Mouse (Mus musculus): ENCODE results near the gene Chchd4. TPM values are rescaled to one million over a fixed set of nuclear protein-coding genes. Genes with fewer than 3 reads are reported as not detected.
"Not testable (repeated sequence)": the region's sequence is repeated elsewhere in the genome, so short reads cannot be mapped to it uniquely, and the experiment has no call there.

The Chchd4 gene
- total RNA-seq, 4 experiments from 2014 or later = 14.5 to 20.5 (median 16.6) TPM

GRCm38 (mm10) chr6:91474441-91475190, 1.3 kb upstream of the Chchd4 start:
- DNase-seq (ENCODE audit: low spot score) = no peak

DNA sequence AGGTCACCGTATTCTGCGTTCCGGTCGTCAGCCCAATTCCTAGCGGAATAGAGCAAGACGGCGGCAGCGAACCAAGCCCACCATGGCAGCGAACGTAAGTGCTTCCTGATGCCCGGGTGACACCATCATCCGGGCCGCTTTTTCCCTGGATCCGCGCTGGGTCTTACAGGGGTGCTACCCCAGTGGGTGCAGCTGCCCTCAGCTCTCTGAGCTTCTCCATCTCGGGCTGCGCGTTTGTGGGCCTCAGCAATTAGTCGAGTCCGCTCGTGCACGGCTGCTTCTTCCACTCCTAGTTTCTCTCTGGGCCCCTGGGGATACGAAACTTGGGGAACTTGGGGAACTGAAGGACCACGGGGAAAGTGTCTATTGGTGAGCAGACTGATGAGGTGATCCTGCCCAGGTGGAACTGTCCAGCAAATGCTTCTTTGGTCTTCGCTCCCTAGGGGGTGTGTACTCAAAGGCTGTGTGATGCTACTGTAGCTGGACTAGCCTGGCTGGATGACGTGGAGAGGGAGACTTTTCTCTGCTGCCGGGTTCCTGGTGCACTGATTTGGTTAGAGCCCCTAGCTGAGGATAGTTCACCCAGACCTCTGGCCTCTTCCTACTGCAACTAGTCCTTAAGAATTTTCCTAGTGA, 577 bp upstream of the Chchd4 start:
- no peak for DNase-seq (ENCODE audit: low spot score)

DNA sequence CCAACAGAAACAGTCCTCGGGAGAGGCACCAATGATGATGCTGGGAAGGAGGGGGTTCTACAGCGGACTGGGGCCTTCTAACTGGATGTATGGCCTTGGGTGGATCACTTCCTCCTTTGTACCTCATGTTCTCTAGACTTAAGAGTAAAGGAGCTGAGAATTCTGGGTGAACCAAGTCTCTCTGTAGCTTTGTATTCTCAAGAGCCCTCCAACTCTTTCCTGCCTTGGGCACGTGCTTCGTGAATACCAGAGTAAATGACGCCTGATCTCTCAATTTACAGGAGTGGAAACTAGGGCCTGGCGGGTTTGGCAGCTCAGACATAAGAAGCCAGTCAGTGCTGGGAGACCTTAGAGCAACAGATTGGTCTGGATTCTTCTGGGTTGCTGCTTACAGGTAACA, 1.0 kb downstream of the Chchd4 start:
- DNase-seq (ENCODE audit: low spot score) = no peak

- DNase-seq (ENCODE audit: low spot score) = not testable (repeated sequence)
These were observed 1.9 kb downstream of the Chchd4 start for GRCm38 (mm10) chr6:91471427-91471826.

GRCm38 (mm10) chr6:91470712-91471111, 2.6 kb downstream of the Chchd4 start:
- DNase-seq (ENCODE audit: low spot score) = no peak

GRCm38 (mm10) chr6:91467106-91467505, 6.2 kb downstream of the Chchd4 start:
- DNase-seq (ENCODE audit: low spot score) = no peak

DNA sequence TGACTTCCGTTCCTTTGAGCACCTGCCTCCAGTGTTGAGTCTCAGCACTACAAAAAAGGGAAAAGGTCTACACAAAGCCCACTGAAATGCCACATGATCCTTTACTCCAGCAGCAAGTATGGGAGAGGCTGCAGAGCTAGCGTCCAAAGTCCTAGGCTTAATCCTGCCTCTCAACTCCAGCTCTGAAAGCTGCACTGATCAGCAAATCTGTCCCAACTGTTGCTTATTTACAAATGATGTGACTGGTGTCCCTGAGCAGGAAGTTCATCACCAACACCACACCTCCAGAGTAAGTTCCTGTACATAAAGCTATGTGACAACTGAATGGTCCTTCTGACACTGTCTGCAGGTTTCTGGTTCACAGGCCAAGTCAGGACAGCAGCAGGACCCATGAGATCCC, 7.6 kb downstream of the Chchd4 start:
- DNase-seq (ENCODE audit: low spot score) = no peak

GRCm38 (mm10) chr6:91459471-91459870, 13.9 kb downstream of the Chchd4 start:
- no peak for DNase-seq (ENCODE audit: low spot score)

- DNase-seq (ENCODE audit: low spot score) = no peak
These were observed 18.8 kb downstream of the Chchd4 start for GRCm38 (mm10) chr6:91454546-91454945.

GRCm38 (mm10) chr6:91452056-91452455, 21.3 kb downstream of the Chchd4 start:
- no peak for DNase-seq (ENCODE audit: low spot score)

- no peak for DNase-seq (ENCODE audit: low spot score)
These were observed 23.7 kb downstream of the Chchd4 start for GRCm38 (mm10) chr6:91449472-91450225.

GRCm38 (mm10) chr6:91445316-91445715, 28.0 kb downstream of the Chchd4 start:
- DNase-seq (ENCODE audit: low spot score) = no peak

DNA sequence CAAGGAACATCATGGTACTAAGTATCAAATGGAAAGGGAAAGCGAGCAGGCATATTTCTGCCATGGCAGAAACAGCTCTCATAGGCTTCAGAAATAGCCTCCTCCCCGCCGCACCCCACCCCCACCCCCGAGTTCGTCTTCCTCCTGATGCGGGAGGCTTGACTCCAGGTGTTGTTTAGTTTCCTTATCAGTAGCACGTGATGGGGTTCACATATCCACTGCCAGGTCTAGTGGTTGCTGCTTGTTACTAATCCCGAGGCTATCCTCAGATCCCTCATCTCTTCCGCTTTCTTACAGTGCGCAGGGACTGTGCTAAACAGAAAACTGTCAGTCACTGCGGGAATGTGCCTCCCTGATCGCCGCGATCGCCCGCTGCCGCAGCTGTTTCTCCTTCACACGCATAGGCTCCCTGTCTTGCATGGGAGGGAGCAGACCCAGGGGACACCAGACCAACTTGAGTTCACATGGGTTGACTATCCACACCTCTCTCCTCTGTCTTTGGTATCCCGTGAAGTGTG, 32.1 kb downstream of the Chchd4 start:
- no peak for DNase-seq (ENCODE audit: low spot score)

GRCm38 (mm10) chr6:91440474-91441144, 32.7 kb downstream of the Chchd4 start:
- peak; percentile 94 for DNase-seq (ENCODE audit: low spot score)

GRCm38 (mm10) chr6:91424151-91424550, 49.2 kb downstream of the Chchd4 start:
- no peak for DNase-seq (ENCODE audit: low spot score)

- no peak for DNase-seq (ENCODE audit: low spot score)
These were observed 51.7 kb downstream of the Chchd4 start for GRCm38 (mm10) chr6:91421629-91422028.

DNA sequence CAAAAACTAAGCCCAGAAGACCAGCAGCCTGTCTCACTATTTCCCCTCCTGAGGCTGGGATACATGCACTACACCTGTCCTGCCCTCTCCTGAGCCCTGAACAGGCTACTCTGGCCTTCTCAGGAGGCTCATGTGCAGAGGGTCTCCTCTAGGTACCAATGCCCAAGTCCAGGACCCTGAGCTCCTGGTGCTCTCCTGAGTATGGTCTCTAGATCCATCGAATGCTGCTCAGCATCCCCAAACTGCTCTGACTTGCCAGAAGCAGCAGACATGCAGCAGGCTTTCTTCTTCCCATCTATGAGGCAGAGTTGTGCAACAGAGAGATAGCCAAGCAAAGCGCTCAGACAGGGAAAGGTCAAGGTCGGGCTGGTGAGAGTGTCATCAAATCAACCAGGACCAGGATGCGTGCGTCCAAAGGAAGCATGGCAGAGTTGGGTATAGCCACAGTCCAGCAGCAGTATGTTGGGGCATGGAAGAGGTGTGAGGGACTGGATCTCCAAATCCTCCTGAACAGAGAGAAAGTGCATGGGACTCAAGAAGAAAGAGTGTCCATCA, 56.0 kb downstream of the Chchd4 start:
- no peak for DNase-seq (ENCODE audit: low spot score)

- no peak for DNase-seq (ENCODE audit: low spot score)
These were observed 57.2 kb downstream of the Chchd4 start for GRCm38 (mm10) chr6:91416146-91416545.

DNA sequence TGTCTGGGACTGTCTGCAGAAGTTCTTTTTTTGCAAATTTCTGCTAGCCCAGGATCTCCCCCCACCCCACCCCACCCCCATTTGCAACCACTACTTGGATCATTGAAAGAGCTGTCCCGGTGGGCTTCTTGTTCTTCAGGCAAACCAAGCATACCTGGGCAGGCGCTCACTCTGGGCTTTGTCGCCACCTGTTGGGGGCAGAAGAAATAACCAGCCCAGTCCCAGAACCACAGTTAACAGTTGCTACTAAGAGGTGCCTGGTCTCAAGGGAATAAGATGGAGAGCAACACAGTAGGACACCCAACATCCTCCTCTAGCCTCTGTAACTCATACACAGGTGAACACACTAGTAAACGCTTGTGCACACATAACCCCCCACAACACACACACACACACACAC, 58.5 kb downstream of the Chchd4 start:
- no peak for DNase-seq (ENCODE audit: low spot score)
